Mouse (Mus musculus) heart, adult 2 months (tissue): ENCODE results near the gene Odr4.

Source experiments
- CTCF ChIP-seq: fragments of 200-600 bp; IDR thresholded peaks from 2 replicates; pipeline ENCODE4 v1.8.1; 2022; ENCODE audit warnings: antibody characterized with exemption, mild to moderate bottlenecking, moderate library complexity
- EP300 ChIP-seq: fragments of 200-500 bp; IDR thresholded peaks from 2 replicates; pipeline ENCODE4 v1.6.1; 2011; ENCODE audit warnings: low read depth, low read length, control low read depth; ENCODE audit not compliant: insufficient read depth
- POLR2A ChIP-seq: fragments of 200-500 bp; IDR thresholded peaks from 2 replicates; pipeline ENCODE4 v1.6.1; 2011; ENCODE audit warnings: mild to moderate bottlenecking, low read depth, low read length, control low read depth; ENCODE audit not compliant: insufficient read depth

DNA sequence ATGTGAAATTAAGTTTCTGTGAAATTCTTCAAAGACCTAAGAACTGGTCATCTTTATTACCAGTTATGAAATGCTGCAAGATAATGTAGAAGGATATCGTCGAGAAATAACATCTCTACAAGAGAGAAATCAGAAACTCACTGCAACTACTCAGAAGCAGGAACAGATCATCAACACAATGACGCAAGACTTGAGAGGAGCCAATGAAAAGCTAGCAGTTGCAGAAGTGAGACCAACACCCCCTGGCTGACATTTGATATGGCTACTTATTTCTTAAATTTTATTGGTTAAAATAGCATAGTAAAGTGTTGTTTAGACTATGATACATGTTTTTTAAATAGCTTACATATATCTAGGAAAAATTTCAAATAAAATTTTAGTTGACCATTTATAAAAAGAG is 23.1 kb upstream of the Odr4 start:
- TF ChIP-seq POLR2A (no peak), EP300 (no peak), CTCF (no peak)
